Mouse (Mus musculus): ENCODE results near the gene 4930474N05Rik. TPM values are rescaled to one million over a fixed set of nuclear protein-coding genes. Genes with fewer than 3 reads are reported as not detected.

4930474N05Rik gene
- not detected in 2 replicates for polyA plus RNA-seq (2015; fragmentation: Nextera tagmentation; extraction: Ambion mirVana)

DNA sequence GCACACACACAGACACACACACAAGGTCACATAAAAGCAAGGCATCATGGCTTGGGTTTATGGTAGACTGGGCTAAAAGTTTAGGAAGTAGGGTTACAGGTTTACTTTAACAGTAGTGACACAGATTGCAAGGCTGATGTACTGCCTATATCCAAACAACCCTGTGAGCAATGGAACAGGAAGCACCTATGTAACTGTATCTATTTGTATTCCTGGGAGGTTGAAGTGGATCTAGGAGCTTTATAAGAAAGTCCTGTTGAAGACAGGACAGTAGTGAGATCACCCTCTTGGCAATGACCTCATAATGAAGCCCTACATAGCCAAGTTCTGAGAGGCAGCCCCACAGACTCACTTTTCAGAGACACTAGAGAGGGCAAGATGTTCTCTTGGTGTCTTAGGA, at the start of gene 4930474N05Rik:
Gene 4930474N05Rik, plus strand, starts transcription at position 301 of the 400 bp plus-strand sequence.
- Histone ChIP-seq H3K27ac (replicated peaks) (no peak within 1 kb of the TSS), H3K4me2 (replicated peaks) (no peak within 1 kb of the TSS), H3K27me3 (no peaks in the 10 kb centered on the region), H3K4me3 (replicated peaks) (no peak within 1 kb of the TSS), H3K4me1 (no peaks in the 10 kb centered on the region), H3K36me3 (no peaks in the 10 kb centered on the region), H3K9me3 (replicated peaks) (no peaks in the 10 kb centered on the region), H3K9ac (no peak within 1 kb of the TSS)
- no peak for ATAC-seq (ENCODE audit: insufficient number of reproducible peaks, low FRiP score, low TSS enrichment, low read depth)

DNA sequence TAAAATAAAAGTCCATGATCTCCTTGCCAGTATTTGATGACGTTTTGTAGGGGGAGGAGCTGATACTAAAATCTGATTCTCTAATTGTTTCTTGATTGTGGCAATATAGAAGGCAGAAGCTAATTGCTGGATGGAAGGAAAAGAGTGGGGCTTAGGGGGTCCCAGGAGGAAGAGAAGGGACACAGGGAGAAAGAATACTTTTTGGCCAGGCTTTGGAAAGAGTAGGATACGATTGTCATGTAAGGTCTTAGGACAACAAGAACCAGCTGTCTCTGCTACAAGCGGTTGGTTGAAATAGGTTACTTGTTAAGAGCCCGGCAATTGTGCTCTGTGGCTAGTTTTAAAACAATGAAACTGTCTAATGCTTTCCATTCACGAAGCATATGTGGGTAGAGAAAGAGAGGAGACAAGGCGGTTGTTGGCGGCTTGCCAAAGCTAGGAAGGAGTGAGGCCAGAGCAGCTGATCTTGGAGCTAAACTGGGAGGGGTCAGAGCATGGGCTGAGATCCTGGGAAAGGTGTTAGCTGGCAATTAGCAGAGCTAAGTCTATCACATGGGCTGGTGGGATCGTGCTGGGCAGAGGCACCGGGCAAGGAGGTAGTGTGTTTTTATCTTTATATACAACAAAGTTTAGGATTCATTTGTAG, 45.8 kb upstream of the 4930474N05Rik start:
- Histone ChIP-seq H3K27me3 (no peaks in the 10 kb centered on the region), H3K27ac (replicated peaks) (no peak overlapping the region), H3K9me3 (replicated peaks) (no peaks in the 10 kb centered on the region), H3K4me3 (replicated peaks) (no peak overlapping the region), H3K4me1 (no peaks in the 10 kb centered on the region), H3K36me3 (no peaks in the 10 kb centered on the region), H3K9ac (no peak overlapping the region), H3K4me2 (replicated peaks) (no peak overlapping the region)
- 32% methylated on average over 9 of the region's 9 CpGs for WGBS
- ATAC-seq (ENCODE audit: insufficient number of reproducible peaks, low FRiP score, low TSS enrichment, low read depth) = no peak

DNA sequence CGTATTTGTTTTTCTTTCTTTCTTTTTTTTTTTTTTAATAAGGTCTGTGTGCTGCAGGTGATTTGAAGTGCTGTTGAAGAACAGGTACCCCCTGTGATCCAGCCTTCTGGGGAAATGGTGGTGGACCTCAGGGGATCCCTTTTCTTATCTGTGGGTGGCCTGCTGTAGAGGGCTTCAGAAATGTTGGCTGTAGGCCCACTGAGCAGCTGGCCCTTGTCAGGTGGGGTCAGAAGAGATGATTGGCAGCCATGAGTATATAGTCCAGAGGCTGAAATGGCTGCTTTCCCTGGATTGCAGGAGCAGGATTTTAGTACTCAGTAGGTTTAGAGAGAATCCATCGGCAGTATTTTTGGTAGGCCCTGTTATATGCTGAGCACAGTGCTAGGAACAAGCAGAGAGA, 41.4 kb upstream of the 4930474N05Rik start:
- WGBS = 84% methylated on average over 2 of the region's 2 CpGs

DNA sequence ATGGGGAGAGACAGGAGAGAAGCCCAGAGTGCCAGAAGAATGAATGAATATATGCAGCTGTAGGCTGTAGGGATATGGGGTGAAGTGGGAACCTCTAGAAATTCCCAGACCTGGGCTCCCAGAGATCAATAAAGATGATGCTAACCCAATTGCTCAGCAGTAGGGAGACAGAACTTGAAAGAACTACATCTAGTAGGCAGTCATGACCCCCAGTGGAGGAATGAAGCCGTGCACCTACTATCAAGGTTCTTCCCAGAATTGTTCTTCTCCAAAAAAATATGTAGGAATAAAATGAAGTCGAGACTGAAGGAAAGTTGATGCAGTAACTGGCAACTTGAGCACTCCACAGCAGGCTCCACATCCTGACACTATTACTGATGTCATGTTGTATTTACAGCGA, 3.8 kb downstream of the 4930474N05Rik start:
- Histone ChIP-seq H3K27ac (replicated peaks) (no peak overlapping the region), H3K36me3 (no peaks in the 10 kb centered on the region), H3K9ac (no peak overlapping the region), H3K27me3 (no peaks in the 10 kb centered on the region), H3K4me2 (replicated peaks) (no peak overlapping the region), H3K4me3 (replicated peaks) (no peak overlapping the region), H3K9me3 (replicated peaks) (no peaks in the 10 kb centered on the region), H3K4me1 (no peaks in the 10 kb centered on the region)
- no peak for ATAC-seq (ENCODE audit: insufficient number of reproducible peaks, low FRiP score, low TSS enrichment, low read depth)
- 66% methylated on average over 3 of the region's 3 CpGs for WGBS

More for the DNA sequence above, 41.4 kb upstream of the 4930474N05Rik start:
- Histone ChIP-seq H3K27ac (replicated peaks) (no peak overlapping the region), H3K9ac (no peak overlapping the region), H3K27me3 (no peaks in the 10 kb centered on the region), H3K4me1 (no peaks in the 10 kb centered on the region), H3K4me2 (replicated peaks) (no peak overlapping the region), H3K4me3 (replicated peaks) (no peak overlapping the region), H3K9me3 (replicated peaks) (no peaks in the 10 kb centered on the region), H3K36me3 (no peaks in the 10 kb centered on the region)
- no peak for ATAC-seq (ENCODE audit: insufficient number of reproducible peaks, low FRiP score, low TSS enrichment, low read depth)

DNA sequence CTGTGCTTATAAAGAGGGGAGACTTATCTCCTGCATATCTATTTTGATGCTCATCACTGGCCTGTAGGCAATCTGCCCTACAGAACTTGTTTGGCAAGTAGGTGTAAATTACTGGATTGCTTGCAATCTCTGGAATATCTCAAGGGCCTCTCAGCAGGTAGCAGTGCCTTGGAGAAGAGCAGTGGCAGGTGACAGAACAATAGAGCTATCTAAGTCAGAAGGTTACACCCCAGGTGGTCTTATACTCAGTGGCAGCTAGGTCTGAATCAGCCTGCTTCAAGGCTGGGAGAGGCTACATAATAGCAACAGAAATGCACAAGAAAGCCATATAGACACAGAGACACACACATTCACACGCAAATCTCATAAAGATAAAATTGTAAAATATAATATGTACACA, 4.9 kb downstream of the 4930474N05Rik start:
- WGBS = 53% methylated on average over 1 of the region's 1 CpGs
- ATAC-seq (ENCODE audit: insufficient number of reproducible peaks, low FRiP score, low TSS enrichment, low read depth) = no peak
- no peaks in the 10 kb centered on the region for H3K4me1 ChIP-seq
- no peaks in the 10 kb centered on the region for H3K27me3 ChIP-seq
- no peak overlapping the region for H3K4me3 ChIP-seq (replicated peaks)
- H3K36me3 ChIP-seq = no peaks in the 10 kb centered on the region
- no peak overlapping the region for H3K9ac ChIP-seq
- no peaks in the 10 kb centered on the region for H3K9me3 ChIP-seq (replicated peaks)
- no peak overlapping the region for H3K4me2 ChIP-seq (replicated peaks)
- H3K27ac ChIP-seq (replicated peaks) = no peak overlapping the region

DNA sequence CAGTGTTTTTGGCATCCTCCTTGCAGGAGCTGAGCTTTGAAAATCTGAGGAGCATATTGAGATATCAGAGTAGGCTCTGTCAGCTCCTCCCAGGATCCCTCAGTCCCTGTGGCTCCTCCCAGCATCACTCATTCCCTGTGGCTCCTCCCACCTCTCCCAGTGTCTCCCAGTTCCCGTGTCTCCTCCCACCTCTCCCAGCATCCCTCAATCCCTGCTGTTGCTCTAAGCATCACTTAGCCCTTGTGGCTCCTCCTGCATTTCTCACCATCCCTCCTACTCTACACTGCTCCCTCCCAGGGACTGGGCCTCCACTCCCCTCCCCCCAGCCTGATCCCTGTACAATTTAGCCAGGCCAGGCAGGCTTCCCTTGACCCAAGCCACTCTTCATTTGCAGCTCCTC, 6.0 kb downstream of the 4930474N05Rik start:
- Histone ChIP-seq H3K9me3 (replicated peaks) (no peaks in the 10 kb centered on the region), H3K4me3 (replicated peaks) (no peak overlapping the region), H3K27ac (replicated peaks) (no peak overlapping the region), H3K27me3 (no peaks in the 10 kb centered on the region), H3K36me3 (no peaks in the 10 kb centered on the region), H3K4me1 (no peaks in the 10 kb centered on the region), H3K4me2 (replicated peaks) (no peak overlapping the region), H3K9ac (no peak overlapping the region)
- ATAC-seq (ENCODE audit: insufficient number of reproducible peaks, low FRiP score, low TSS enrichment, low read depth) = peak; percentile 34; the same call in 1 of the 2 replicates
- WGBS = 34% methylated on average over 1 of the region's 1 CpGs

DNA sequence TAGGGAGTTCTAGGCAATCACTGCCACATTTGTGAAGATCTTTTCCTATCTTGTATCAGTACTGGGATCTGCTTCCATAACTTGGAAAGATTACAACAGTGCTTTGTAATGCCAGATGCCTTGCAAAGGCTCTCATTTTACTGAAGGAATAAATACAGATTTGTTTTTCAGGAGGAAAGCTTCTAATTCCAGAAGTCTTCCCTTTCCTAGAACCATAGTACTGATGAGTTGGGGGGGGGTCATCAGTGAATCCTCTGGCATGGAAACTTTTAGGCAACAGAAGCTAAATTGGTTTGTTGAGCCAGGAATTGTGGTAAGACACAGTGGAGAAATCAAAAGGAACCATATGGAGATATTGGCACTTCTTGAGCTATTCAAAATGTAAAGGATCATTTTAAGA, 19.8 kb downstream of the 4930474N05Rik start:
- Histone ChIP-seq H3K27ac (replicated peaks) (no peak overlapping the region), H3K9me3 (replicated peaks) (no peaks in the 10 kb centered on the region), H3K36me3 (no peaks in the 10 kb centered on the region), H3K27me3 (no peaks in the 10 kb centered on the region), H3K4me1 (no peaks in the 10 kb centered on the region), H3K4me3 (replicated peaks) (no peak overlapping the region), H3K4me2 (replicated peaks) (no peak overlapping the region), H3K9ac (no peak overlapping the region)
- ATAC-seq (ENCODE audit: insufficient number of reproducible peaks, low FRiP score, low TSS enrichment, low read depth) = no peak

DNA sequence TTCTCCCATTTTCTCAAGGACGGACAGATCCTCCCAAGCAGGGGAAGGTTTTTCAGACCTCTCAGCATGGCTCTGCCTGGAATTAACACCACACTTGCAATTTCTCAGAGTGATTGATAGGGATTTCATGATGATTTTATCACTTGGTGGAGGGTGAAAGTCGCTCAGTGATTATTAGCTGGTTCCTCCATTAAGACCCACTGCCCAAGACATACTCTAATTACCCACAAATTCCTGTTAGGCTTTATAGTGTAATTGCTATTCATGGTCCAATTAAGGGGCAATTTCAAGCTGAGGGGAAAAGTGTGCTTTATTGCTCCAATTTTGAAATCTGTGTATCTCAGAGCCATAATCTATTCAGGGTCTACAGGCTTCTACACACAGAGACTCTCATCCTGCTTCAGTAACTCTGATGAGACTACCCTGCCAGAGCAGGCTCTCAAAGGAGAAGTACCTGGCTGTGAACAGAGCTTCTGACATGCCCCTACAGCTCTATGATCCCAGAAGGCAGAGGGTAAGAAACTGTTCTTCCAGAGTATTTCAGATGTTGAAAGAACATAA, 29.1 kb downstream of the 4930474N05Rik start:
- Histone ChIP-seq H3K9ac (no peak overlapping the region), H3K27ac (replicated peaks) (no peak overlapping the region), H3K27me3 (no peaks in the 10 kb centered on the region), H3K4me2 (replicated peaks) (no peak overlapping the region), H3K4me1 (no peaks in the 10 kb centered on the region), H3K9me3 (replicated peaks) (no peaks in the 10 kb centered on the region), H3K4me3 (replicated peaks) (no peak overlapping the region), H3K36me3 (no peaks in the 10 kb centered on the region)
- 67% methylated on average over 2 of the region's 2 CpGs for WGBS
- ATAC-seq (ENCODE audit: insufficient number of reproducible peaks, low FRiP score, low TSS enrichment, low read depth) = no peak

DNA sequence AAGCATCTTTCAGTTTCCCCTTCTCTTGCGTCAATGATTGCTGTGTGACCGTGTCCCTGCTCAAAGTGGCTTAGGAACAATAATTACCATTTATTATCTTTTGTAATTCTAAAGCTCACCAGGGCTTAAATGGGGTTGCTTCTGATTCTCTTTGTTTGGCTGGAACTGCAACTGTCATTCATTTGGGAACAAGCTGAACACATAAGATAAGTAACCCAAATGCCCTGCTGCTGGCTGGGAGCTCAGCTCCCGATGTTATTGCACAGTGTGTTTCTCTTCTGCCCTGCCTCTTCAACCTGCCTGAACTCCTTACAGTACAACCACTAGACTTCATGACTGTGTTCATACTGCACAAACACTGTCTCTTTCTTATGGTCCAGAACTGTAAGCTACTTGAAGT, 41.0 kb downstream of the 4930474N05Rik start:
- H3K9me3 ChIP-seq (replicated peaks) = no peaks in the 10 kb centered on the region
- H3K27ac ChIP-seq (replicated peaks) = no peak overlapping the region
- ATAC-seq (ENCODE audit: insufficient number of reproducible peaks, low FRiP score, low TSS enrichment, low read depth) = no peak
- no peak overlapping the region for H3K4me3 ChIP-seq (replicated peaks)
- H3K4me2 ChIP-seq (replicated peaks) = no peak overlapping the region
- no peaks in the 10 kb centered on the region for H3K27me3 ChIP-seq
- WGBS = 73% methylated on average over 3 of the region's 3 CpGs
- no peaks in the 10 kb centered on the region for H3K4me1 ChIP-seq
- H3K9ac ChIP-seq = no peak overlapping the region
- no peaks in the 10 kb centered on the region for H3K36me3 ChIP-seq

DNA sequence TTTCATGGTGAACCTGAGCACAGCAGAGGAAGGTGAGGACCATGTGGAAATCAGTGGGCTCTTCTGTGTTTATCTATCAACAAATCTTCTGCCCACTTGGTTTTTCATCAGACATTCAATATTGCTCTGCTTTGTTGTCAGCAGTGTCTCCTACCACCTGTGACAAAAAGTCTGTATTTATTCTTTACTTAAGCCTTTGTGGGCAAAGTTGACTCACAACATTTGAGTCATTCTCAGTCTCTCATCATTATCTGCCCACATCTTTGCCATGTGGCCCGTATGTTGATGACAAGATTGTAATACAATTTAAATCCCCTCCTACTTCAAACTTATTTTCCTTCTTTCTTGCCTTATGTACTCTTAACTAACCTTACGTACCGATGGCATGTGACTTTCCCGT, 43.0 kb downstream of the 4930474N05Rik start:
- Histone ChIP-seq H3K4me2 (replicated peaks) (no peak overlapping the region), H3K9me3 (replicated peaks) (no peaks in the 10 kb centered on the region), H3K9ac (no peak overlapping the region), H3K36me3 (no peaks in the 10 kb centered on the region), H3K27ac (replicated peaks) (no peak overlapping the region), H3K4me3 (replicated peaks) (no peak overlapping the region), H3K4me1 (no peaks in the 10 kb centered on the region), H3K27me3 (no peaks in the 10 kb centered on the region)
- WGBS = 87% methylated on average over 4 of the region's 4 CpGs
- no peak for ATAC-seq (ENCODE audit: insufficient number of reproducible peaks, low FRiP score, low TSS enrichment, low read depth)

DNA sequence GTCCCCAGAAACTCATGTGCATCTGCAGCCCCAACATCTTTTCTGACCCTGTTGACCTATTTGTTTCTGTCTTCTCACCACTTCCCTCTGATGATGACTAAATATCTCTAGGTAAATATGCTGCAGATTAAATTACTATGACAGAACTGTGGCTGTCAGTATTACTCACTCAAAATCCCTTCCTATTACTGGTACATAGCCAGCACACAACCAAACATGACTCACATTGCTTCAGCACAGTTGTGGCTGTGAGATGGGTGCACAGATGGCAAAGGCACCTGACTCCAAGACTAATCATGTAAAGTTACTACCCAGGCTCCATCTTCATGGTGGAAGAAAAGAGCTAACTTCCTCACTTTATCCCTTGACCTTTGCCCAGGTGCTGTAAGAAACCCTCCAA, 50.5 kb downstream of the 4930474N05Rik start:
- Histone ChIP-seq H3K4me1 (no peaks in the 10 kb centered on the region), H3K4me2 (replicated peaks) (no peak overlapping the region), H3K27me3 (no peaks in the 10 kb centered on the region), H3K4me3 (replicated peaks) (no peak overlapping the region), H3K36me3 (no peaks in the 10 kb centered on the region), H3K27ac (replicated peaks) (no peak overlapping the region), H3K9me3 (replicated peaks) (no peaks in the 10 kb centered on the region), H3K9ac (no peak overlapping the region)
- ATAC-seq (ENCODE audit: insufficient number of reproducible peaks, low FRiP score, low TSS enrichment, low read depth) = no peak
